Mouse (Mus musculus): ENCODE measurements at regions not wholly inside any gene's neighbourhood (a gene's known extent, or its start where the extent isn't known, plus 50 kb on each side); places are given as distances from the start of the nearest gene placed in this dataset.

- DNase-seq (ENCODE audit: low read depth, low spot score): peak; percentile 41
Measured at GRCm38 (mm10) chr19:54460426-54461170, 416.6 kb downstream of the Adra2a start.

GRCm38 (mm10) chr19:54462480-54462879 lies 418.5 kb downstream of the Adra2a start:
- no peak for DNase-seq (ENCODE audit: low read depth, low spot score)

- DNase-seq (ENCODE audit: low read depth, low spot score): peak; percentile 52
Measured at GRCm38 (mm10) chr19:54470034-54470433, 426.1 kb downstream of the Adra2a start.

GRCm38 (mm10) chr19:54498066-54498465 lies 454.1 kb downstream of the Adra2a start:
- peak; percentile 71 for DNase-seq (ENCODE audit: low read depth, low spot score)

- DNase-seq (ENCODE audit: low read depth, low spot score): peak; percentile 64
Measured at GRCm38 (mm10) chr19:54533858-54534257, 489.9 kb downstream of the Adra2a start.

GRCm38 (mm10) chr19:54555351-54555750 lies 511.4 kb downstream of the Adra2a start:
- DNase-seq (ENCODE audit: low read depth, low spot score): no peak

GRCm38 (mm10) chr19:54557984-54558383 lies 514.0 kb downstream of the Adra2a start:
- DNase-seq (ENCODE audit: low read depth, low spot score): no peak

GRCm38 (mm10) chr19:54583574-54583973 lies 539.6 kb downstream of the Adra2a start:
- DNase-seq (ENCODE audit: low read depth, low spot score): peak; percentile 46

GRCm38 (mm10) chr19:54584687-54585237 lies 540.8 kb downstream of the Adra2a start:
- DNase-seq (ENCODE audit: low read depth, low spot score): no peak

GRCm38 (mm10) chr19:54585326-54585725 lies 541.4 kb downstream of the Adra2a start:
- no peak for DNase-seq (ENCODE audit: low read depth, low spot score)

GRCm38 (mm10) chr19:54603345-54603744 lies 523.7 kb downstream of the Gpam start:
- DNase-seq (ENCODE audit: low read depth, low spot score): no peak

- no peak for DNase-seq (ENCODE audit: low read depth, low spot score)
Measured at GRCm38 (mm10) chr19:54605346-54605745, 521.7 kb downstream of the Gpam start.

GRCm38 (mm10) chr19:54616924-54617323 lies 510.1 kb downstream of the Gpam start:
- DNase-seq (ENCODE audit: low read depth, low spot score): no peak

Data from brain, adult 2 months (tissue).